Mouse (Mus musculus): Measurements from ENCODE around the gene Gna13. TPM values are rescaled to one million over a fixed set of nuclear protein-coding genes. Genes with fewer than 3 reads are reported as not detected.

Gna13 gene
- polyA plus RNA-seq, 1 experiment from 2014 or later: 21.9 TPM

DNA sequence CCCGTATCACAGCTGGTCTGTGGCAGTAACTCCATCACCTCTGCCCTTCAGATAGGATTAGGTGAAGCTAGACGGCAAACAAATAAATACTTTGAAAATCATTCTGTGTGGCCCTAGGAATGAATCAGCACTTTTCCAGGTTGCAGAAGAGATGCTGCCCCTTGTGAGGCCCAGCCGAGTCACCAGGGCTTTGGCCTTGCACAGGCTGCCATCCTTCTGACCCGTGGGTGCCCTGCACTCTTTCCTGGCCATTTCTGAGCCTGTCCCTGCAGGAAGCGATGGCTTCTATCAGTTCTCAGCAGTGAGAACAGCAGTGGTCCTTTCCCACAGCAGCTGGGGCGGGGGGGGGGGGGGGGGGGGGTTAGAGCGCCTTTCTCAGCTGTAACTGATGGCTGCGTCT, 74.3 kb downstream of the Gna13 start:
- 63% methylated on average over 7 of the region's 8 CpGs for WGBS
- peaks cover 7% of the 10 kb centered on the region; the same call in 1 of the 2 replicates for H3K4me1 ChIP-seq
- no peak overlapping the region for H3K27ac ChIP-seq
- ATAC-seq (ENCODE audit: low FRiP score): no peak
- H3K4me3 ChIP-seq: no peak overlapping the region
- no peaks in the 10 kb centered on the region for H3K9me3 ChIP-seq (replicated peaks)
- H3K4me2 ChIP-seq (replicated peaks): no peak overlapping the region
- H3K9ac ChIP-seq: no peak overlapping the region
- H3K36me3 ChIP-seq: peaks cover 51% of the 10 kb centered on the region
- peaks cover 8% of the 10 kb centered on the region; the same call in 1 of the 2 replicates for H3K27me3 ChIP-seq

DNA sequence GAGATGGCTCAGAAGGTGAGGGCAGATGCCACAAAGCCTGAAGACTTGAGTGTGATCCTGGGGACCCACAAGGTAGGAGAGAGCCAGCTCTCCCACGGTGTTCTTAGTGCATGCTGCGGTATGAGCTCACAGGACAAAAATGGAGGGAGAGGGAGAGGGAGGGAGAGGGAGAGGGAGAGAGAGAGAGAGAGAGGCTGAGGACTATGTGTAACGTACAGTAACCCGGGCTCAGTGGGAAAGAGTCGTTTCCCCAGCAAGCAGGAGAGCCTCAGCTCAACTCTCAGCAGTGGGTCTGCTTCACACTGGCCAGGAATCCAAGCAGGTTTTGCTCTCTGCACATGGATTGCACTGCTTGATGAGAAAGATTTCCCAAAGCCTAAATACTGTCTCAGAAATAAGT, 76.6 kb downstream of the Gna13 start:
- 15% methylated on average over 5 of the region's 5 CpGs for WGBS
- peak overlapping the region; percentile 67 for H3K4me2 ChIP-seq (replicated peaks)
- H3K4me3 ChIP-seq: no peak overlapping the region
- peaks cover 8% of the 10 kb centered on the region; the same call in 1 of the 2 replicates for H3K27me3 ChIP-seq
- H3K9ac ChIP-seq: peak overlapping the region; percentile 64; the same call in 1 of the 2 replicates
- peak; percentile 42; the same call in 1 of the 2 replicates for ATAC-seq (ENCODE audit: low FRiP score)
- H3K36me3 ChIP-seq: peaks cover 39% of the 10 kb centered on the region
- peaks cover 7% of the 10 kb centered on the region; the same call in 1 of the 2 replicates for H3K4me1 ChIP-seq
- no peak overlapping the region for H3K27ac ChIP-seq
- no peaks in the 10 kb centered on the region for H3K9me3 ChIP-seq (replicated peaks)

DNA sequence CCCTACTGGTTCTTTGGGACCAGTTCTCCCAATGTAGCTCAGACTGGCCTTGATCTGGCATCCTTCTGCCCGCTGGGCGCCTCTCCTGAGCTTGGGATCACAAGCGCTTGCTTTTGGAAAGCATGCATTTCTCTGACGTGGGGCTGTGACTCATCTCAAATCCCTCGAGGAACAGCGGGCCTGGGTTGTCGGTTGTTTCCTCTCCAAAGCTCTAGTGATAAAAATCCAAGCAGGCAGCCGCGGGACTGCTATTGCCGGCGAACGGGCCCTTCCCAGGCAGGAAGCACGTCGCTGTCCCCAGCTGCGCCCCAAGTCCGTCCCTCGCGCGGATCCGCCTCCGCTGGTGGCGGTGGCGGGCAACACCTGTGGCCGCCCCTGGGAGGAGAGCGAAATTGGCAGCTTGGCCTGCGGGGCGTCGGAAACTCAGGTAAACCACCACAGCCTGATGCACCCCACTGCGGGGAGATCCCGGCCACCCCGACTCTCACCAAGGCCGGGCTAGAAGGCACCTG, 77.3 kb downstream of the Gna13 start:
- peak; percentile 58 for ATAC-seq (ENCODE audit: low FRiP score)
- 2% methylated on average over 32 of the region's 32 CpGs for WGBS
- Histone ChIP-seq H3K9ac (peak overlapping the region; percentile 64), H3K27me3 (peaks cover 8% of the 10 kb centered on the region; the same call in 1 of the 2 replicates), H3K9me3 (replicated peaks) (no peaks in the 10 kb centered on the region), H3K27ac (no peak overlapping the region), H3K4me2 (replicated peaks) (peak overlapping the region; percentile 67), H3K4me1 (peaks cover 7% of the 10 kb centered on the region; the same call in 1 of the 2 replicates), H3K36me3 (peaks cover 32% of the 10 kb centered on the region), H3K4me3 (peak overlapping the region; percentile 38)

DNA sequence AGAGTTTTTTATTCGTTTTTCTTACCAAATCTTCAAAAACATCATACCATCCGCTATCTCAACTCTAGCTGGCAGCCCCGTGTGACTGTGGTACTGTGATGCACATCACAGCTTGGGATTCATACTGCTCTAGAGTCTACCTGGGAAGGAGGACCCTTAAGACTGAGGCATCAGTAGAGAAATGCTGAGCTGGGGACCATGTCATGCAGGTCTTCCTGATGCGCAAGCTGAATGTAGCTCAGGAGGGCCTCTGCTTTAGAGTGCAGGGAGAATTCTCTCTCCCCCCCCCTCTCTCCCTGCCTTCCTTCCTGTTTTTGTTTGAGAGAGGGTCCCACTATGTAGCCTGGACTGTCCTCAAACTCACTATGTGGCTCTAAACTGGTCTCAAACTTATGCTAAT, 78.0 kb downstream of the Gna13 start:
- Histone ChIP-seq H3K4me3 (no peak overlapping the region), H3K9ac (no peak overlapping the region), H3K27ac (no peak overlapping the region), H3K27me3 (peaks cover 8% of the 10 kb centered on the region; the same call in 1 of the 2 replicates), H3K9me3 (replicated peaks) (no peaks in the 10 kb centered on the region), H3K4me2 (replicated peaks) (peak overlapping the region; percentile 67; the same call in 1 of the 2 replicates), H3K4me1 (peaks cover 7% of the 10 kb centered on the region; the same call in 1 of the 2 replicates), H3K36me3 (peaks cover 25% of the 10 kb centered on the region)
- no peak for ATAC-seq (ENCODE audit: low FRiP score)
- WGBS: 58% methylated on average over 4 of the region's 4 CpGs

DNA sequence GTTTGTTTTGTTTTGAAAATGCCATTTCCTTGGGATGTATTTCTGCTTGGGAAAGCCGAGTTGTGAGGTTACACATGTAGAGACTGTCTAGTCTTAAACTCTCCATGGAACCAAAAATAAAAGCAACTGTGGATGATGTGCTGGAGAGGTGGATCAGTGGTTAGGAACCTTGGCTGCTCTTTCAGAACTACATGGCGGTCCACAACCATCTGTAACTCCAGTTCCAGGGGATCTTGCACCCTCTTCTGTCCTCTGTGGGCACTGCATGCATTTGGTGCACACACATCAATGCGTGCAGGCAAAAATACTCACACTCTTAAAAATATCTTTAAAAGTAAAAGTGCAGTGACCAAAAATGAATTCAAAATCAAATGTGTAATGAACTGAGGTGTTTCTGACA, 78.5 kb downstream of the Gna13 start:
- Histone ChIP-seq H3K27me3 (peaks cover 8% of the 10 kb centered on the region; the same call in 1 of the 2 replicates), H3K4me3 (no peak overlapping the region), H3K4me2 (replicated peaks) (no peak overlapping the region), H3K4me1 (peaks cover 7% of the 10 kb centered on the region; the same call in 1 of the 2 replicates), H3K27ac (no peak overlapping the region), H3K36me3 (peaks cover 21% of the 10 kb centered on the region), H3K9me3 (replicated peaks) (no peaks in the 10 kb centered on the region), H3K9ac (no peak overlapping the region)
- no peak for ATAC-seq (ENCODE audit: low FRiP score)
- 50% methylated on average over 3 of the region's 3 CpGs for WGBS

DNA sequence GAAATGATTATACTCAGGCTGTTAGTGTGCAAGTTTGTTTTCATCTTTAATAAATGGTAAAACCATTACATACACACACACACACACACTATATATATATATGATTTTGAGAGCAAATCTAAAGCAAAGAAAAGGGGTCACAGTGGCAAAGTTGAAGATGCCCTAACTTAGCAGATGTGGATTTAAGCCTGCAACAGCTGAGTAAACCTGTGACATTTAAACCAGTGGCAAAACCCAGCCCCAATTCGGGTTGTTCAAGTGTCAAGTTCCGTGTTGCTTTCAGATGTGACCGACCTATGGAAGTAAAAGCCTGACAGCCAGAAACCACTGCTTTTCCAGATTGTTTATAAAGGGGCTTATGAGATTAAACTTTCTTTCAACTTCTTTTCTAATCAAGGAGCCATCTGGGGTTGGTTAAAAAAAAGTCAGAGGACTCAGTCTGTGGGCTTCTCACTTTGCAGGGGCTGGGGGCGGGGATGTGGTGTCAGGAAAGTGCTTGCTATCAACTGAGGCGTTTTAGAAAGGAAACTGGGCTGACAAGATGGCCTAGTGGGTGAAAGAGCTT, 79.6 kb downstream of the Gna13 start:
- no peak overlapping the region for H3K4me2 ChIP-seq (replicated peaks)
- H3K27me3 ChIP-seq: peaks cover 8% of the 10 kb centered on the region; the same call in 1 of the 2 replicates
- no peak overlapping the region for H3K27ac ChIP-seq
- H3K4me3 ChIP-seq: no peak overlapping the region
- H3K9ac ChIP-seq: no peak overlapping the region
- H3K4me1 ChIP-seq: peaks cover 7% of the 10 kb centered on the region; the same call in 1 of the 2 replicates
- 62% methylated on average over 5 of the region's 5 CpGs for WGBS
- H3K36me3 ChIP-seq: peaks cover 10% of the 10 kb centered on the region
- no peaks in the 10 kb centered on the region for H3K9me3 ChIP-seq (replicated peaks)
- ATAC-seq (ENCODE audit: low FRiP score): no peak

DNA sequence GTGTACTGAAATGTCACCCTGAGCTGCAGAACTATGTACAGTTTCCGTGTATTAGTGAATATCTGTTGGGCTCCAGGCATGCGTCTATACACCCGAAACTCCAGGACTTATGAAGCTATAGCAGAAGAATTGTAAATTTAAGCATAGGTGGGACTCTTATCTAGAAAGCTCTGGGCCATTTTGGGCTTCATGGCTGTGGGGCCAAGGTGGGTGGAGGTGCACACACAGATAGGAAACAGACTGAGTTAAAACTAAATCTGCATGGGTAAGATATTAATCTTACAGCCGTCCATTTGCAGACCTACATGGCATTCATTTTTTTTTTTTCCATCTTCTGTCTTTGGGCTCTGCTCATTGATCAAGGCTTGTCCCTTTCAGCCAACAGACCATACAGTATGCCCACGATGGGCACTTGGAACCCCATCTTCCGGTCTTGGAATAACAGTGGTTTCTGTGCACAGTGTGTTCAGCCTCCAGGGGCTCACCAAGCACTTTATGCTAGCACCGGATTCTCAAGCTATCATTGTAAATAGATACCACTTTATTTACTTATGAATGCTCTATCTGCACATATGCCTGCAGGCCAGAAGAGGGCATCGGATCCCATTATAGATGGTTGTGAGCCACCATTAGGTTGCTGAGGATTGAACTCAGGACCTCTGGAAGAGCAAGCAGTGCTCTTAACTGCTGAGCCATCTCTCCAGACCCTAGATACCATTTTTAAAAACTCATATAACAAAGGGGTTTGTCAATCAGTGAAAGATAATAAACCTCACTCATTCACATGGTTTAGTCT, 81.0 kb downstream of the Gna13 start:
- Histone ChIP-seq H3K4me3 (no peak overlapping the region), H3K9ac (no peak overlapping the region), H3K27me3 (peaks cover 8% of the 10 kb centered on the region; the same call in 1 of the 2 replicates), H3K4me2 (replicated peaks) (no peak overlapping the region), H3K36me3 (no peaks in the 10 kb centered on the region), H3K9me3 (replicated peaks) (no peaks in the 10 kb centered on the region), H3K4me1 (peaks cover 7% of the 10 kb centered on the region; the same call in 1 of the 2 replicates), H3K27ac (no peak overlapping the region)
- 91% methylated on average over 8 of the region's 8 CpGs for WGBS
- ATAC-seq (ENCODE audit: low FRiP score): no peak

DNA sequence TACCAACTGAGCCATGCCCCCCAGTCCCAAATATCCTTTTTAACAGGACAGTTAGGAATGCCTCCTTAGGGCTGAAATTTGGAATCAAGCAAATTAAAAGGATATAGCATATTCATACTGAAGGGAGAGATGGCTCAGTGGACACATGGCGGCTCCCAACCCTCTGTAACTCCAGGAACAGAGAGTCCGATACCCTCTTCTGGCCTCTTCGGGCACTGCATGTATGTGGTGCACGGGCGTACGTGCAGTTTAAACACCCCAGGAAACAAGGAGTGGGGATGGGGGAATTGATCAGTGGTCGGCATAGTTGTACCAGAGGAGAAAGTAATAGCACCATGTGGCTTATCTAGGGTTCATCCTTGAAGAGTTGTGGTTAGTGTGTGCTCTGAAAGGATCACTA, 82.0 kb downstream of the Gna13 start:
- no peak for ATAC-seq (ENCODE audit: low FRiP score)
- no peak overlapping the region for H3K4me2 ChIP-seq (replicated peaks)
- WGBS: 50% methylated on average over 7 of the region's 7 CpGs
- no peaks in the 10 kb centered on the region for H3K9me3 ChIP-seq (replicated peaks)
- no peak overlapping the region for H3K27ac ChIP-seq
- no peak overlapping the region for H3K4me3 ChIP-seq
- H3K9ac ChIP-seq: no peak overlapping the region
- H3K36me3 ChIP-seq: no peaks in the 10 kb centered on the region
- H3K27me3 ChIP-seq: peaks cover 8% of the 10 kb centered on the region; the same call in 1 of the 2 replicates
- peaks cover 5% of the 10 kb centered on the region; the same call in 1 of the 2 replicates for H3K4me1 ChIP-seq

DNA sequence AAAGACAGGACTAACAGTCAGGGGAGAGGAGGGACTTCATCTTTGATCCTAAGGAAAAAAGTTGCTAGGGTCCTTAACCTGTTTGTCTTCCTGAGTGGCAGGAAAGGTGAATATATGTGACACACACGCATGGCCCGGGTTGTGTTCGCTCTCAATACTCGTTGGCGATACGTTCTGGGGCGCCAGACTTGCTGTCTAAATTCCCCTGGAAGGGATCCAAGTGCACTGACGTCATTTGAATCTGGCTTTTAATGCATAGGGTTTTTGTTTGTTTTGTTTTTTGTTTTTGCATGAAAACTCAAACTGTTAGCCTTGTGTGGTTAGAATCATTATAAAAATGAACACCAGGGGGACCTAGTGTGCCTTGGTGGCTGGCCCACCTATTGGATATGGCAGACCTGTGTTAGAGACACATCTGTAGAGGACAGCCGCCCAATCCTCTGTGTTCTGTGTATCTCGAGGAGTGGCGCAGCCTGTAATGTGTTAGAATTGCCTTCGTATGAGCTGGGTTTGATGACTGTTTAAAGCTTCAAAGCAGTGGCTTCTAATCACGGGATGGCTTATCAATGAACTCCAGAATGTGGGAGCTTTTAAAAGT, 82.9 kb downstream of the Gna13 start:
- 59% methylated on average over 13 of the region's 13 CpGs for WGBS
- no peaks in the 10 kb centered on the region for H3K4me1 ChIP-seq
- H3K27ac ChIP-seq: no peak overlapping the region
- peak; percentile 50; the same call in 1 of the 2 replicates for ATAC-seq (ENCODE audit: low FRiP score)
- no peaks in the 10 kb centered on the region for H3K9me3 ChIP-seq (replicated peaks)
- H3K36me3 ChIP-seq: no peaks in the 10 kb centered on the region
- no peak overlapping the region for H3K9ac ChIP-seq
- H3K27me3 ChIP-seq: 0 out of 2 replicates have a peak, but pooled peaks cover 4% of the 10 kb centered on the region
- H3K4me3 ChIP-seq: no peak overlapping the region
- no peak overlapping the region for H3K4me2 ChIP-seq (replicated peaks)

Other genes with a start within 250 kb of the Gna13 start
- gene E030025P04Rik, start 218.5 kb upstream of the Gna13 start, polyA plus RNA-seq (2016; fragmentation: Nextera tagmentation; extraction: Ambion mirVana): not detected in 2 replicates
- 3.3 and 4.5 TPM in 2 replicates for gene Rgs9, start 64.7 kb upstream of the Gna13 start, polyA plus RNA-seq (2016; fragmentation: Nextera tagmentation; extraction: Ambion mirVana)
- gene 9930022D16Rik, start 51.1 kb downstream of the Gna13 start, polyA plus RNA-seq (2016; fragmentation: Nextera tagmentation; extraction: Ambion mirVana): not detected in 2 replicates
- 44.1 and 45.7 TPM in 2 replicates for gene Amz2, start 63.1 kb downstream of the Gna13 start, polyA plus RNA-seq (2016; fragmentation: Nextera tagmentation; extraction: Ambion mirVana)
- gene Arsg, start 110.5 kb downstream of the Gna13 start, polyA plus RNA-seq (2016; fragmentation: Nextera tagmentation; extraction: Ambion mirVana): 4.7 and 5.9 TPM in 2 replicates
- 4.0 and 4.6 TPM in 2 replicates for gene Slc16a6, start 110.8 kb downstream of the Gna13 start, polyA plus RNA-seq (2016; fragmentation: Nextera tagmentation; extraction: Ambion mirVana)
- gene Wipi1, start 249.1 kb downstream of the Gna13 start, polyA plus RNA-seq (2016; fragmentation: Nextera tagmentation; extraction: Ambion mirVana): 25.1 and 27.5 TPM in 2 replicates